Mouse (Mus musculus): ENCODE measurements at regions not wholly inside any gene's neighbourhood (a gene's known extent, or its start where the extent isn't known, plus 50 kb on each side); places are given as distances from the start of the nearest gene placed in this dataset.

GRCm38 (mm10) chr6:100363683-100364082 lies 76.4 kb upstream of the Rybp start:
- no peak for TF ChIP-seq POLR2A (IDR thresholded peaks at IDR 0.05; ENCODE audit: borderline replicate concordance, extremely low read depth, insufficient read depth, insufficient read length, poor library complexity, severe bottlenecking)
- TF ChIP-seq CTCF (IDR thresholded peaks at IDR 0.05; ENCODE audit: borderline replicate concordance, extremely low read depth, insufficient read depth, insufficient read length), result no peak

All from brain, embryonic 14.5 days (tissue).